Mouse (Mus musculus) layer of hippocampus, adult 18-20 months (tissue): ENCODE measurements at regions not wholly inside any gene's neighbourhood (a gene's known extent, or its start where the extent isn't known, plus 50 kb on each side); places are given as distances from the start of the nearest gene placed in this dataset.

Experiments
- DNase-seq, 2 experiments: peaks; one replicate each; pipeline ENCODE4 v3.0.0; 2022; ENCODE audit warnings: low spot score in 2 of 2

DNA sequence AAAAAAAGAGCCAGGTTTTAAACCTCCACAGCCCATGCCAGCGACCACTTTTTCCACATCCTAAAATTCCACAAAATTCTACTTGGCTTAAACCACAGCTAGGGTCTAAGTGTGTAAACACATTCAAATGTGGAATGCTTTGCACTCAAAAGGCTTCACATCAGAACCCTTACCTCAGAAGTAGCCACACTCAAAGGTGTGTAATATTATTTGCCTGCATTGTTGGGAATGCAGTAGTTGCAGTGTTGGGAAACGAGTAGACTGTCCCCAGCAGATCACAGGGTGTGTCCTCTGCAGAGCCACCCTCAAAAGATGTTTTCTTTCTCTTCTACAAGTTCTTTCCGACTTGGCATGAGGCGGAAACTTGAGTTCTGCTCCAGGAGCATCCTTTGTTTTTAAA, 488.2 kb downstream of the Klf12 start:
- DNase-seq = no peak

DNA sequence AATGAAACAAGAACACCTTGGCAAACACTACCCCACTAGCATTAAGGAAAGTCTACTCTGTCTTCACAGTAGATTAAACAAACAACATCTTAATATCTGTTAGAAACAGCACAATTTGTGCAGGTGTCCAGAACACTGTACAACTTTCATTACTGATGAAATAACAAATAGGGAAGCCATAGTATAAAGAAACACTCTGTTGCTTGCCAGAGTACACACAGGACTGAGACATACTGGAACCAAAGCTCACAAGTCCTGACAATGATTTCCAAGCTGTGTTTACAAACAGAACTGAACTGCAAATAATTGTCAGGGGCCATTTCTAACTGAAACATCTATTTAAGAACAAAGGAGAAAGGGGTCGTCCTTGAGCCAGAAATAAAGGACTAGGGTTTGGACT, 478.4 kb downstream of the Klf12 start:
- DNase-seq = no peak

DNA sequence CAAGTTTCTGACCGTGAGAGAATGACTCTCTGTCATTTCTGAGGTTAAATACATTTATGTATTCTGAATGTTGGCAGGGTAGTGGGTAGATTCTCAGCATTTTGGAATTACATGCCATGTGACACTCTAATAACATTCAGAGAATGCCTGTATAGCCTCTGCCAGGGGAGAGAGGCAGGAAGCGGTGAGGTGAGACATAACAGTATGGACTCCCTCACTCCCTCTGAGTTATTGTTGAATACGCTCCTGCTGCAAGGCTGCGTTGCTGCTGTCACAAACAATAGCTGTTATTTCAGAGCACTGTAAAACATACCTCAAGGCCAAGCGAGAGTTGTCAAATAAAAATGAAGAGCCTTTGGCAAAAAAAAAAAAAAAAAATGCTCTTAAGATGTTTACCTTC, 477.9 kb downstream of the Klf12 start:
- no peak for DNase-seq

DNA sequence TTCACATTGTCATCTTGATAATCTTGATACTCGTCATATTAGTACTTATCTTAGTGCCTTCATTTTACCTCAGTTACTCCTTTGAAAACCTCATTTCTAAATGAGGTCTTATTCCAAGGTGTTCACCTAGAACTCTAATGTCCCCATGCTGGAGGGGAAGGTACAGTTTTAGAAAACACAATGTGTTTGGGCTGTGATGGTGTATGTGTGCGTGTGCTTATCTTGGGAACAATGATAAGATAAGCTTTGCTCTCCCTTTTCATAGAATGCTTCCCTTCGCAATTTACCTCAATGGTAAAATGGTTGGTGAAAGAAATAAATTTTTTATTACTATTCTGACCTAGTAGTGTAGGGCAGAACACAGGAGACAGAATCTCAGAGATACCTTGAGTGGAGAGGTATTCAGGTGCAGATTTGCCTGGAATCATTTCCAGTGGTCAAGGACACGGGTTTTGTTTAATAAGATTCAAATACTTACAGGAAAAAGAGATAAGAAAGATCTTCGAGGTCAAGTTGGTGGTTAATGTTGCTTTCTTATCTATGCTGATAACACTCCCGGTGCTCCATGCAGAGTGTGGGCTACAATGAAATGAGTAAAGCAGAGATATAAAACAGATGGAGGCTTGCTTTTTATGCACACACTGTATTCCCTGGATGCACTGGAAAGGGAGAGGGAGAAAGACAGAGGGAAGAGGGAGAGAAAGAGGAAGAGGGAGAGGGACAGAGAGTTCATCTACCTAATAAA, 471.6 kb downstream of the Klf12 start:
- DNase-seq = no peak
